Mouse (Mus musculus): ENCODE results near the gene Zfp82. TPM values are rescaled to one million over a fixed set of nuclear protein-coding genes. Genes with fewer than 3 reads are reported as not detected.

Gene Zfp82
- polyA plus RNA-seq, 1 experiment from 2014 or later: 4.8 TPM

DNA sequence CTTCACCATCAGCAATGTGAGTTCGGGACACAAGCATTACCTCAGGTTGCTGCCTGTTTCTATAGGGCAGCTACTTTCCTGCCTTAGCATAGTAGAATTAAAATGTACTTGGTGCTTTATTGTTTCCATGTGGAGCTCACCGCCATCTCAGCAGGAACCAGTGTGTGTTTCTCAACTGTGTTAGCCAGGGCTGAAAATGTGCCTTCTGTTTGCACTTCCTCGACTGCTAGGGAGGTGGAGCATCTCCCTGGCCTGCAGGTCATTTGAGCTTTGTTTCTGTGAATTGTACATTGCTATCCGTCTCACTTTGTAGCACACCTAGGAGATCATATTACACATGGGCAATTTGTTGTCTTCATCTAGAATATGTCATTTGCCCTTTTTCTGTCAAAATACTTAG lies 45.4 kb downstream of the Zfp82 start:
- H3K4me2 ChIP-seq (ENCODE audit: low read depth, low read length): no peak overlapping the region
- no peak overlapping the region for H3K9ac ChIP-seq (ENCODE audit: low read length)
- H3K27me3 ChIP-seq (ENCODE audit: control insufficient read depth, insufficient read depth, low read length): no peaks in the 10 kb centered on the region
- ATAC-seq (replicated peaks; ENCODE audit: extremely low read depth, insufficient read depth, low FRiP score): no peak
- 73% methylated on average over 4 of the region's 4 CpGs for WGBS
- no peak overlapping the region for H3K27ac ChIP-seq (ENCODE audit: low read length)
- peaks cover 37% of the 10 kb centered on the region for H3K36me3 ChIP-seq (ENCODE audit: control insufficient read depth, insufficient read depth)
- H3K4me3 ChIP-seq (ENCODE audit: low read length): no peak overlapping the region
- peaks cover 2% of the 10 kb centered on the region; the same call in 1 of the 2 replicates for H3K4me1 ChIP-seq (ENCODE audit: control insufficient read depth, insufficient read depth, low read length)
- no peaks in the 10 kb centered on the region for H3K9me3 ChIP-seq (replicated peaks; ENCODE audit: control insufficient read depth, low read length)

DNA sequence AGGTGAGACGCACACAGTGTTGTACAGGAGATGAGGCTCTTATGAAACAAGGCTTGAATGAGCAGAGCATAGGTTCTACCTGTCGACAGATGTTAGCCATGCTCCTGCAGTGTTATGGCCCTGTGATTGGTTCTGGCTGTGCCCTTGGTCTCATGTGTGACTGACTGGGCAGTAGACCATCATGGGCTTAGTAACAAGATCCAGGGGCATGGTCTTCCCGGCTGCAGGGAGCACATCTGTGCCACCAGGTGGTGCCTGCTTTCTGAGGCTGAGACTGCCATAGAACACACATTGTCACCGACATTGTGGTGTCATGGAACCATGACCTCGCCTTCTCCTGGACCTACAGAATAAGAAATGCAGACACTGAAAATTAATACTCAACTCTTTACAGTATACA lies 47.3 kb downstream of the Zfp82 start:
- no peak overlapping the region for H3K4me2 ChIP-seq (ENCODE audit: low read depth, low read length)
- H3K36me3 ChIP-seq (ENCODE audit: control insufficient read depth, insufficient read depth): peaks cover 46% of the 10 kb centered on the region

DNA sequence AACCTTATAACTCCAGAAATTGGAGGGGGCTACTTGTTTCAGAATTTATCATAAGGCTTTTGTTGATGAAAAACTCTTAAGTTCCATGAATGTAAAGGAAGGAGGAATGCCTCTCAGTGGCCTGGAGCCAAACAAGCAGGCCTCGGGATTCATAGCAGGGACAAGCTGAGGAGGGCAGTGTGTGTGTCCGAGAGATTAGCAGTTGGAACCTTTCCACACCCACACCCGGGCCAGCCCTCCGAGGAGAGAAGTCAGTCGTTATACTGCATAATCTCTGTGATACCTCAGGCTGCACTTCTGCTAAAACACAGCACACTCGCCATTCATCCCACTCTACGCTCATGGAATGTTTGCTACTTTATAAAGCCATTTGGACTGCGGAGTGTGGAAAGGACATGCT lies 48.9 kb downstream of the Zfp82 start:
- H3K36me3 ChIP-seq (ENCODE audit: control insufficient read depth, insufficient read depth): peaks cover 57% of the 10 kb centered on the region
- no peak overlapping the region for H3K9ac ChIP-seq (ENCODE audit: low read length)
- no peak overlapping the region for H3K27ac ChIP-seq (ENCODE audit: low read length)
- ATAC-seq (replicated peaks; ENCODE audit: extremely low read depth, insufficient read depth, low FRiP score): no peak
- no peak overlapping the region for H3K4me3 ChIP-seq (ENCODE audit: low read length)
- no peaks in the 10 kb centered on the region for H3K9me3 ChIP-seq (replicated peaks; ENCODE audit: control insufficient read depth, low read length)
- no peak overlapping the region for H3K4me2 ChIP-seq (ENCODE audit: low read depth, low read length)
- no peaks in the 10 kb centered on the region for H3K27me3 ChIP-seq (ENCODE audit: control insufficient read depth, insufficient read depth, low read length)
- 57% methylated on average over 8 of the region's 8 CpGs for WGBS
- H3K4me1 ChIP-seq (ENCODE audit: control insufficient read depth, insufficient read depth, low read length): peaks cover 2% of the 10 kb centered on the region; the same call in 1 of the 2 replicates

More for the DNA sequence above, 47.3 kb downstream of the Zfp82 start:
- Histone ChIP-seq H3K27ac (ENCODE audit: low read length) (no peak overlapping the region), H3K4me1 (ENCODE audit: control insufficient read depth, insufficient read depth, low read length) (peaks cover 2% of the 10 kb centered on the region; the same call in 1 of the 2 replicates), H3K9ac (ENCODE audit: low read length) (no peak overlapping the region), H3K4me3 (ENCODE audit: low read length) (no peak overlapping the region), H3K9me3 (replicated peaks; ENCODE audit: control insufficient read depth, low read length) (no peaks in the 10 kb centered on the region), H3K27me3 (ENCODE audit: control insufficient read depth, insufficient read depth, low read length) (no peaks in the 10 kb centered on the region)
- 66% methylated on average over 5 of the region's 5 CpGs for WGBS
- ATAC-seq (replicated peaks; ENCODE audit: extremely low read depth, insufficient read depth, low FRiP score): no peak

DNA sequence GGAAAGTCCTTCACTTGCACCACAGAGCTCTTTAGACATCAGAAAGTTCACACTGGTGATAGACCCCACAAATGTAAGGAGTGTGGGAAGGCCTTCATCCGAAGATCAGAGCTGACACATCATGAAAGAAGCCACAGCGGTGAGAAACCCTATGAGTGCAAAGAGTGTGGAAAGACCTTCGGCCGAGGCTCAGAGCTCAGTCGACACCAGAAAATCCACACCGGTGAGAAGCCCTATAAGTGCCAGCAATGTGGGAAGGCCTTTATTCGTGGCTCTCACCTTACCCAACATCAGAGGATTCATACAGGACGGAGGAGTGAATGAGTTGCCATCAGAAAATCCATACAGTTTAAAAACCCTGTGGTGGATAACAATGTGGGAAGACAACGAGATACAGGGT lies 49.4 kb downstream of the Zfp82 start:
- Histone ChIP-seq H3K36me3 (ENCODE audit: control insufficient read depth, insufficient read depth) (peaks cover 62% of the 10 kb centered on the region), H3K27me3 (ENCODE audit: control insufficient read depth, insufficient read depth, low read length) (no peaks in the 10 kb centered on the region), H3K9me3 (replicated peaks; ENCODE audit: control insufficient read depth, low read length) (no peaks in the 10 kb centered on the region), H3K27ac (ENCODE audit: low read length) (no peak overlapping the region), H3K4me2 (ENCODE audit: low read depth, low read length) (no peak overlapping the region), H3K4me3 (ENCODE audit: low read length) (no peak overlapping the region), H3K9ac (ENCODE audit: low read length) (no peak overlapping the region), H3K4me1 (ENCODE audit: control insufficient read depth, insufficient read depth, low read length) (peaks cover 2% of the 10 kb centered on the region; the same call in 1 of the 2 replicates)
- WGBS: 93% methylated on average over 9 of the region's 9 CpGs
- ATAC-seq (replicated peaks; ENCODE audit: extremely low read depth, insufficient read depth, low FRiP score): no peak

DNA sequence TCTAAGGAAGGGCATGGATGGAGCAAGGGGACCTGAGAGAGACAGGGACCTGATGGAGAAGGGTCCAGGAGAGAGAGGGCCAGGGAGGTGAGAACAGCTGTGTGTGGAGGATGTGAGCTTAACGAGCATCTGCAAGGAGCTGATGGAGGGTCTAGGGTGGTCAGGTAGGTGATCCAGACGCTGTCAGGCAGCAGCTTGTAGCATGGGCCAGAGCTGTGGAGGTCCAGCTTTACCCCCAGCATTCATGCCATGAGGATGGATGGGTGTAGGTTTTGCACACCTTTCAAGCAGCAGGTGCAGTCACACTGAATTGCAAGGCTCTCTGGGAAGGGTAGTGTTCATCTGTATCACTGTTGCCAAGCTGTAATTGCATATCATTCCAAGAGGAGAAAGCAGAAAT lies 53.2 kb downstream of the Zfp82 start:
- Histone ChIP-seq H3K9ac (ENCODE audit: low read length) (no peak overlapping the region), H3K9me3 (replicated peaks; ENCODE audit: control insufficient read depth, low read length) (no peaks in the 10 kb centered on the region), H3K27me3 (ENCODE audit: control insufficient read depth, insufficient read depth, low read length) (no peaks in the 10 kb centered on the region), H3K27ac (ENCODE audit: low read length) (no peak overlapping the region), H3K4me3 (ENCODE audit: low read length) (no peak overlapping the region), H3K4me2 (ENCODE audit: low read depth, low read length) (no peak overlapping the region), H3K4me1 (ENCODE audit: control insufficient read depth, insufficient read depth, low read length) (0 out of 2 replicates have a peak, but pooled peaks cover 2% of the 10 kb centered on the region), H3K36me3 (ENCODE audit: control insufficient read depth, insufficient read depth) (peaks cover 78% of the 10 kb centered on the region)
- 87% methylated on average over 2 of the region's 2 CpGs for WGBS
- no peak for ATAC-seq (replicated peaks; ENCODE audit: extremely low read depth, insufficient read depth, low FRiP score)

DNA sequence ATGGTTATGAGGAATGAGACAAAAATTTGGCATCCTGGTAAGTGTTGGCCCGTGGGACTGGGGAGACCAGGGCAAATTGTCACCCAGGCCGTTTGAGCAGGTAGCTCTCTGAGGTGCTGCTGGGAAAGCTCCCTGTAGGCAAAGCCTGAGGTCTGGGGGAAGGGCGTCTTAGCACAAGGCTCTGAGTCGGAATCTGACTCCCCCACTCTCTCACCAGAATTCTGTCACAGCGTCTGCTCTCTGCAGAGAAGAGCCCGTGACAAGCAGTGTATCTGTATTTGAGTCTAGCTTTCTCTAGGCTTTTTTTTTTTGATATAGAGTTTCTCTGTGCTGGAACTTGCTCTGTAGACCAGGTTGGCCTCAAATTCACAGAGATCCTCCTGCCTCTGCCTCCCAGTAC lies 55.5 kb downstream of the Zfp82 start:
- Histone ChIP-seq H3K27me3 (ENCODE audit: control insufficient read depth, insufficient read depth, low read length) (no peaks in the 10 kb centered on the region), H3K36me3 (ENCODE audit: control insufficient read depth, insufficient read depth) (peaks cover 72% of the 10 kb centered on the region), H3K9me3 (replicated peaks; ENCODE audit: control insufficient read depth, low read length) (no peaks in the 10 kb centered on the region), H3K4me3 (ENCODE audit: low read length) (no peak overlapping the region), H3K9ac (ENCODE audit: low read length) (no peak overlapping the region), H3K27ac (ENCODE audit: low read length) (no peak overlapping the region), H3K4me1 (ENCODE audit: control insufficient read depth, insufficient read depth, low read length) (no peaks in the 10 kb centered on the region), H3K4me2 (ENCODE audit: low read depth, low read length) (no peak overlapping the region)
- 89% methylated on average over 6 of the region's 6 CpGs for WGBS
- ATAC-seq (replicated peaks; ENCODE audit: extremely low read depth, insufficient read depth, low FRiP score): no peak

DNA sequence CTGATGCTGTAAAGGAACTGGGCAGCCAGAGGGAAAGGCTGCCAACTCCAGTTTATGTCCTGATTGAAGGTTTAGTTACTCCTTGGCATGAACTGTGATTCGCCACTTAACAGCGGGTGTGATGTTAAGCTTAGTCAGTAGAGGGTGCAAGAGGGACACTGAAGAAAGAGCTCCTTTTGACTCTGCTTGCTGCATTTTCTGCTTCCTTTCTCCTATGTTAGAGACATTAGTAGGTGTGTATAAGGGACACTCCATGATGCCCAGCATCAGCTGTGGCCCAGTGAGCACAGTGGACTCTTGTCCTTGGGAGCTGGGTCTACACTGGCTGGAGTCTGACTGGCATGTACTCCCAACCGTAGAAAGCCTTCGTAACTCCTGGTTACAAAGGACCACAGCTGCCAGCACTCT lies 59.7 kb downstream of the Zfp82 start:
- Histone ChIP-seq H3K27ac (ENCODE audit: low read length) (no peak overlapping the region), H3K9me3 (replicated peaks; ENCODE audit: control insufficient read depth, low read length) (no peaks in the 10 kb centered on the region), H3K9ac (ENCODE audit: low read length) (no peak overlapping the region), H3K36me3 (ENCODE audit: control insufficient read depth, insufficient read depth) (peaks cover 57% of the 10 kb centered on the region), H3K27me3 (ENCODE audit: control insufficient read depth, insufficient read depth, low read length) (no peaks in the 10 kb centered on the region), H3K4me3 (ENCODE audit: low read length) (no peak overlapping the region), H3K4me1 (ENCODE audit: control insufficient read depth, insufficient read depth, low read length) (no peaks in the 10 kb centered on the region), H3K4me2 (ENCODE audit: low read depth, low read length) (no peak overlapping the region)
- peak; percentile 41; the same call in 1 of the 2 replicates for ATAC-seq (replicated peaks; ENCODE audit: extremely low read depth, insufficient read depth, low FRiP score)
- WGBS: 79% methylated on average over 4 of the region's 4 CpGs

DNA sequence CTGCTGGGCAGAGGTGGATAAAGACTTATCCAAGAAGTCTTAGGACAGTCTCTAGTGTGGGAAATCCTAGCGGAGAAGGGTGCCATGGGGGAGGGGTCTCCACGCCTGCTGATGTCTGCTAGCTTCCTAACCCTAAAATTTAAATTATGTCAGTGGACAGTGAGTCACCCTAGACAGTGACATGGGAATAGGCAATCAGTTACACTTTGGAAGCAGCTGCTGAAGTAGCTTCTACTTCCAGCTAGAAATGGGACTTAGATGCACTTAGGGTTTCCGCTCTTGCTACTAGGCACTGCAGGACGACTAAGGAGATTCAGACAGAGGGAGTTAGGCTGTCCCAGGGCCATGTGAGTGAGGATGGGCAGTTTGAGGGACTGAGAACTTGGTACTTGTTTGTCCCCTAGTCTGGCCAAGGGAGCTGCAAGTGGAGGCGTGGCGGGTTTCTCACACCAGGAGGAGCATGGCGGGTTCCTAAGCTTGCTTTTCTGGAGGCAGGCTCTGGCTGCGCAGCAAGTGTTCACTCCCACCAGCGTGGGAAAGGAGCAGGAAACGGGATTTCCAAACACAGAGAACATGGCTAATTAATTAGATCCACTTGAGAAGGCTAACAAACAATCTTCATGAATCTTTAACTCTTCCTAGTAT lies 62.0 kb downstream of the Zfp82 start:
- no peaks in the 10 kb centered on the region for H3K9me3 ChIP-seq (replicated peaks; ENCODE audit: control insufficient read depth, low read length)
- WGBS: 85% methylated on average over 10 of the region's 10 CpGs
- H3K9ac ChIP-seq (ENCODE audit: low read length): no peak overlapping the region
- H3K4me3 ChIP-seq (ENCODE audit: low read length): no peak overlapping the region
- no peak for ATAC-seq (replicated peaks; ENCODE audit: extremely low read depth, insufficient read depth, low FRiP score)
- peaks cover 43% of the 10 kb centered on the region for H3K36me3 ChIP-seq (ENCODE audit: control insufficient read depth, insufficient read depth)
- no peaks in the 10 kb centered on the region for H3K4me1 ChIP-seq (ENCODE audit: control insufficient read depth, insufficient read depth, low read length)
- no peak overlapping the region for H3K4me2 ChIP-seq (ENCODE audit: low read depth, low read length)
- no peaks in the 10 kb centered on the region for H3K27me3 ChIP-seq (ENCODE audit: control insufficient read depth, insufficient read depth, low read length)
- H3K27ac ChIP-seq (ENCODE audit: low read length): no peak overlapping the region; the same call in 1 of the 2 replicates

DNA sequence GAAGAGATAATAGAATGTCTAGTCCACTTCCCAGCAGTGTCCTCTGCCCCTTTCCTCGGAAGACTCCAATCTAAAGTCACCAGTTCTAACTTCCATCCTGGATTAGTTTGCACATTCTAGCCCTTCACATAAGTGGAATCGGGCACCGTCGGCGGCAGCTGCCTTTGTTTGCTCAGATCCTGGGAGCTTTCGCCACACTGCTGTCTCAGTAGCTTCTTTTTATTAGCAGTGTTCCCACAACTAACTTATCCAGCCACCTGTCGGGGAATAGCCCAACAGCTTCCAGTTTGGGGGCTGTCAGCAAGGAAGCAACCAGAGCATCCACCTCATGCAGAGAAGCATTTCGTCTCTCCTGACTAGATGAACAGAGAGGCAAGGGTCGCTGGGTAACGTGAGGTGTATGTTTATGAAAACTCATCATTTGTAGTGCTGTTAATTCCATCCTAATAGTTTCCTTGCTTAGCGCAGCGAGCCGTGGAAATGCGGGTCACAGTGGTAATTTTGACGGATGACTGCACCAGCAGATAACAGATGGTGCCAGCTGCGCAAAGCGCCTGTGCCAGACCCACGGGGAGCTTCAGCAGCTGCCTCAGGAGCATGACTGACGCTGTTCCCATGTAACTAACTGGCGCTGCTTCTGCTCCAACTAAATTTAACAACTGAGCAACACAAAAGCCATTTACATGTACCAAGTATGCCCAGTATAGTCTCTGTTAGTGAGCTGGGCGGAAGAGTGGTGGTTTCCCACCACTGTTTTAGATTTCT lies 63.2 kb downstream of the Zfp82 start:
- no peak overlapping the region for H3K9ac ChIP-seq (ENCODE audit: low read length)
- no peak overlapping the region for H3K4me3 ChIP-seq (ENCODE audit: low read length)
- H3K9me3 ChIP-seq (replicated peaks; ENCODE audit: control insufficient read depth, low read length): no peaks in the 10 kb centered on the region
- WGBS: 73% methylated on average over 21 of the region's 21 CpGs
- H3K27me3 ChIP-seq (ENCODE audit: control insufficient read depth, insufficient read depth, low read length): no peaks in the 10 kb centered on the region
- peaks cover 34% of the 10 kb centered on the region for H3K36me3 ChIP-seq (ENCODE audit: control insufficient read depth, insufficient read depth)
- H3K4me1 ChIP-seq (ENCODE audit: control insufficient read depth, insufficient read depth, low read length): no peaks in the 10 kb centered on the region
- no peak for ATAC-seq (replicated peaks; ENCODE audit: extremely low read depth, insufficient read depth, low FRiP score)
- H3K27ac ChIP-seq (ENCODE audit: low read length): peak overlapping the region; percentile 52
- no peak overlapping the region for H3K4me2 ChIP-seq (ENCODE audit: low read depth, low read length)

All from heart, embryonic 16.5 days (tissue).